Comparison of ENCODE assay signal across 10 mouse cellular contexts in genomic region chr16:59598997-59599396, GRCm38 (mm10). TPM values are rescaled to one million over a fixed set of nuclear protein-coding genes. Genes with fewer than 3 reads are reported as not detected.
A peak's percentile ranks its signal among the peaks of the same experiment; 100 is the strongest.
DNase-seq lines count a peak whose midpoint lies in the region; ATAC-seq lines count a peak whose summit lies in the region.
"Had no signal": no experiment of that assay in that cellular context is flagged by ENCODE, and none has a peak within 500 bp of the region (broad histone marks: within the 10 kb centered on the region; RNA-seq: fewer than 3 reads in every experiment).

No protein-coding gene starts in this region.

- peaks cover 20% of the 10 kb centered on the region for H3K4me1 ChIP-seq in kidney, embryonic 15.5 days
- no peaks in the 10 kb centered on the region for H3K4me1 ChIP-seq in embryonic facial prominence, embryonic 11.5 days (ENCODE audit: control insufficient read depth, insufficient read depth, low read length)
- no peaks in the 10 kb centered on the region for H3K4me1 ChIP-seq in hindbrain, embryonic 11.5 days (replicated peaks; ENCODE audit: control insufficient read depth, insufficient read depth, low read length)
- H3K4me1 ChIP-seq in midbrain, embryonic 14.5 days (ENCODE audit: control insufficient read depth, insufficient read depth, low read length): 0 out of 2 replicates have a peak, but pooled peaks cover 5% of the 10 kb centered on the region

- no peaks in the 10 kb centered on the region for H3K36me3 ChIP-seq in kidney, embryonic 15.5 days
- H3K36me3 ChIP-seq in embryonic facial prominence, embryonic 11.5 days (replicated peaks; ENCODE audit: control insufficient read depth, insufficient read depth, low read depth, low read length): no peaks in the 10 kb centered on the region
- H3K36me3 ChIP-seq in hindbrain, embryonic 11.5 days (ENCODE audit: control insufficient read depth, insufficient read depth, low read length): no peaks in the 10 kb centered on the region
- no peaks in the 10 kb centered on the region for H3K36me3 ChIP-seq in midbrain, embryonic 14.5 days (ENCODE audit: control insufficient read depth, insufficient read depth, low read length)

- 30% methylated on average over 4 of the region's 4 CpGs for WGBS in kidney, embryonic 15.5 days
- WGBS in embryonic facial prominence, embryonic 11.5 days: 18% methylated on average over 4 of the region's 4 CpGs
- WGBS in hindbrain, embryonic 11.5 days: 33% methylated on average over 4 of the region's 4 CpGs
- WGBS in midbrain, embryonic 14.5 days: 14% methylated on average over 4 of the region's 4 CpGs

- DNase-seq in kidney, postnatal 36 days: no peak
- peak; percentile 49 for DNase-seq in embryonic facial prominence, embryonic 11.5 days (ENCODE audit: low spot score)
- DNase-seq in hindbrain, embryonic 11.5 days (ENCODE audit: low spot score): no peak
- no peak for DNase-seq in midbrain, embryonic 14.5 days
- DNase-seq in adrenal gland, adult 18-20 months (ENCODE audit: low spot score in 2 of 2): no peak
- DNase-seq in right cerebral cortex, postnatal 25 days: no peak
- no peak for DNase-seq in frontal cortex, postnatal 25 days (ENCODE audit: low spot score in 2 of 2)
- DNase-seq: liver had no signal

- H3K27ac ChIP-seq in kidney, embryonic 15.5 days: 0 out of 2 replicates have a peak overlapping the region, but pooled peaks have one; percentile 6
- no peak overlapping the region for H3K27ac ChIP-seq in embryonic facial prominence, embryonic 11.5 days (replicated peaks; ENCODE audit: low read depth, low read length)
- H3K27ac ChIP-seq in hindbrain, embryonic 11.5 days (ENCODE audit: low read depth, low read length): no peak overlapping the region
- H3K27ac ChIP-seq in midbrain, embryonic 14.5 days (replicated peaks; ENCODE audit: low read depth, low read length): no peak overlapping the region

- no peak for ATAC-seq in kidney, embryonic 15.5 days (replicated peaks; ENCODE audit: low FRiP score)
- ATAC-seq in embryonic facial prominence, embryonic 11.5 days (replicated peaks; ENCODE audit: insufficient number of reproducible peaks, low FRiP score, low TSS enrichment, low read depth): no peak
- ATAC-seq in hindbrain, embryonic 11.5 days (ENCODE audit: low FRiP score): no peak
- ATAC-seq in midbrain, embryonic 14.5 days (ENCODE audit: low FRiP score, low TSS enrichment): no peak

- H3K9me3 ChIP-seq in kidney, embryonic 15.5 days (replicated peaks): 0 out of 2 replicates have a peak, but pooled peaks cover 2% of the 10 kb centered on the region
- H3K9me3 ChIP-seq in embryonic facial prominence, embryonic 11.5 days (replicated peaks; ENCODE audit: control insufficient read depth, low read length): no peaks in the 10 kb centered on the region
- H3K9me3 ChIP-seq in hindbrain, embryonic 11.5 days (ENCODE audit: control insufficient read depth, low read length): no peaks in the 10 kb centered on the region
- no peaks in the 10 kb centered on the region for H3K9me3 ChIP-seq in midbrain, embryonic 14.5 days (ENCODE audit: control insufficient read depth, low read length)

- no peaks in the 10 kb centered on the region for H3K27me3 ChIP-seq in kidney, embryonic 15.5 days
- H3K27me3 ChIP-seq in embryonic facial prominence, embryonic 11.5 days (ENCODE audit: control insufficient read depth, insufficient read depth, low read length): no peaks in the 10 kb centered on the region
- H3K27me3 ChIP-seq in hindbrain, embryonic 11.5 days (ENCODE audit: control insufficient read depth, insufficient read depth, low read length): no peaks in the 10 kb centered on the region
- H3K27me3 ChIP-seq in midbrain, embryonic 14.5 days (ENCODE audit: control insufficient read depth, insufficient read depth, low read length): no peaks in the 10 kb centered on the region; the same call in 1 of the 2 replicates
- H3K27me3 ChIP-seq: CH12.LX had no signal

- H3K9ac ChIP-seq in kidney, embryonic 15.5 days: no peak overlapping the region
- no peak overlapping the region for H3K9ac ChIP-seq in embryonic facial prominence, embryonic 11.5 days (replicated peaks; ENCODE audit: low read length)
- no peak overlapping the region for H3K9ac ChIP-seq in hindbrain, embryonic 11.5 days (ENCODE audit: low read depth, low read length)
- H3K9ac ChIP-seq in midbrain, embryonic 14.5 days (replicated peaks; ENCODE audit: low read length): no peak overlapping the region

- H3K4me3 ChIP-seq in kidney, embryonic 15.5 days (replicated peaks): peak overlapping the region; percentile 85
- peak overlapping the region; percentile 76; the same call in 1 of the 2 replicates for H3K4me3 ChIP-seq in embryonic facial prominence, embryonic 11.5 days (ENCODE audit: low read depth, low read length)
- H3K4me3 ChIP-seq in hindbrain, embryonic 11.5 days (ENCODE audit: low read depth, low read length): peak overlapping the region; percentile 12; the same call in 1 of the 2 replicates
- H3K4me3 ChIP-seq in midbrain, embryonic 14.5 days (replicated peaks; ENCODE audit: low read depth, low read length): no peak overlapping the region

- peak overlapping the region; percentile 74 for H3K4me2 ChIP-seq in kidney, embryonic 15.5 days
- peak overlapping the region; percentile 25; the same call in 1 of the 2 replicates for H3K4me2 ChIP-seq in embryonic facial prominence, embryonic 11.5 days (ENCODE audit: low read depth, low read length)
- H3K4me2 ChIP-seq in hindbrain, embryonic 11.5 days (replicated peaks; ENCODE audit: low read depth, low read length): peak overlapping the region; percentile 26; the same call in 1 of the 2 replicates
- H3K4me2 ChIP-seq in midbrain, embryonic 14.5 days (ENCODE audit: low read length): peak overlapping the region; percentile 88

RNA-seq across cellular contexts. Expression of gene Crybg3, which starts 1.8 kb away (rescaled TPM):
- 7.2 and 8.4 TPM in 2 replicates for polyA plus RNA-seq in kidney, embryonic 15.5 days (2015; fragmentation: Nextera tagmentation; extraction: Ambion mirVana)
- polyA plus RNA-seq in embryonic facial prominence, embryonic 11.5 days (2014; fragmentation: Nextera tagmentation; extraction: Ambion mirVana): 9.2 and 9.3 TPM in 2 replicates
- polyA plus RNA-seq in hindbrain, embryonic 11.5 days (2014; fragmentation: Nextera tagmentation; extraction: Ambion mirVana): 8.3 and 10.4 TPM in 2 replicates
- polyA plus RNA-seq in midbrain, embryonic 14.5 days (2014; fragmentation: Nextera tagmentation; extraction: Ambion mirVana): 2.1 and 3.1 TPM in 2 replicates
- total RNA-seq in adrenal gland, adult 18-20 months (2021): 10 to 100 TPM; 16.4 to 16.5 TPM

RNA-seq across cellular contexts. Expression of gene Arl6, which starts 40.2 kb away (rescaled TPM):
- 37.9 and 39.0 TPM in 2 replicates for polyA plus RNA-seq in kidney, embryonic 15.5 days (2015; fragmentation: Nextera tagmentation; extraction: Ambion mirVana)
- polyA plus RNA-seq in embryonic facial prominence, embryonic 11.5 days (2014; fragmentation: Nextera tagmentation; extraction: Ambion mirVana): 50.1 and 50.8 TPM in 2 replicates
- polyA plus RNA-seq in hindbrain, embryonic 11.5 days (2014; fragmentation: Nextera tagmentation; extraction: Ambion mirVana): 60.6 and 61.7 TPM in 2 replicates
- polyA plus RNA-seq in midbrain, embryonic 14.5 days (2014; fragmentation: Nextera tagmentation; extraction: Ambion mirVana): 57.0 and 59.2 TPM in 2 replicates
- total RNA-seq in adrenal gland, adult 18-20 months (2021): 10 to 100 TPM in 1 of 2 experiments, 1 to 10 TPM in 1; 7.6 to 10.4 TPM

Comparison
In these comparisons a context has a peak if more than half of its experiments do, and no peak if none do; other contexts are left out.
1. H3K4me2 ChIP-seq: peak in every context shown above with its lines; median percentile 88 in midbrain, embryonic 14.5 days; 74 in kidney, embryonic 15.5 days; 26 in hindbrain, embryonic 11.5 days; 25 in embryonic facial prominence, embryonic 11.5 days.